Mouse (Mus musculus): ENCODE measurements at regions not wholly inside any gene's neighbourhood (a gene's known extent, or its start where the extent isn't known, plus 50 kb on each side); places are given as distances from the start of the nearest gene placed in this dataset.

DNA sequence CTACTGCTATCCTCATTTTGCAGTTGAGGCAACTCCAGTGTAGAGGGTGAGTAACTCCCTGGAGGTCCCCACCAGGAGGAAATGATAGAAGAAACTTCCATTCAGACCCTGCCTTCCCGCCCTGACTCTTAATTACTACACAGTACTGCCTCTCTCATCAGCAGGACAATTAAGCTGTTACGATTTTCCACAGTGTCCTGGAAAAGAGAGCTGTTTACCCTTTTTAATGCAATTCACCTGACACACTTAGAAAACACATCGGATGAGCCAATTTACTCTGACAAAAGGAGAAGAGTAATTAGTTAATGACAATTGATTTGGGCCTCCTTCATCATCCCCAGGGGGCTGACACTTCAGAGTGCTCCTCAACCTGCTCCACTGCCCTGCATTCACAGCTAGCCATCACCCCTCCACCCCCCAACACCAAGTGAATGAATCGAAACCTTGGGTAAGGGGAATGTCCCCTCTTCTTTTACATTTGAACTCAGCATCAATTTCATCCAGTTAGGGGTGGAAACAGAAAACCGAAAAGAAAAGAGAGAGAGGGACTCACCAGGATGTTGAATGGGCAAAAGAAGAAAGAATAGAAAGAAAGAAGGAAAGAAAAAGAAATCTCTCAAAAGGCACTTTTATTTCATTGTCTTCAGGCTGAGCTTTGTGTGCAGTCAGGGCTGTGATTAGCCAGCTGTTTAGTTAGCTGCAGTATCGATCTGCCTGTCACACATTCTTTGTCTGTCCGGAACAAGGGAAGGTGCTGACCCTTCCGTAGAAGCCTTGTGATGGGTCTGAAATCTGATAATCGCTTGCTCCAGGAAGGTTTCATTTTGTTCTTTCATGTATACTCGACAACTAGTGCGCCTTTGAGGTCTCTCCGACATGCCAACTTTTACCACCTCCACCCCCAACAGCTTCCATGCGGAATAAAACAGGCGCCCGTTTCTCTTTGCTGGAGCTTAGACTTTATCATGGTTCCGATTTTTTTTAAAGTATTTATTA, 482.6 kb upstream of the Tenm4 start:
- peak; percentile 85 for DNase-seq (ENCODE audit: low spot score)

DNA sequence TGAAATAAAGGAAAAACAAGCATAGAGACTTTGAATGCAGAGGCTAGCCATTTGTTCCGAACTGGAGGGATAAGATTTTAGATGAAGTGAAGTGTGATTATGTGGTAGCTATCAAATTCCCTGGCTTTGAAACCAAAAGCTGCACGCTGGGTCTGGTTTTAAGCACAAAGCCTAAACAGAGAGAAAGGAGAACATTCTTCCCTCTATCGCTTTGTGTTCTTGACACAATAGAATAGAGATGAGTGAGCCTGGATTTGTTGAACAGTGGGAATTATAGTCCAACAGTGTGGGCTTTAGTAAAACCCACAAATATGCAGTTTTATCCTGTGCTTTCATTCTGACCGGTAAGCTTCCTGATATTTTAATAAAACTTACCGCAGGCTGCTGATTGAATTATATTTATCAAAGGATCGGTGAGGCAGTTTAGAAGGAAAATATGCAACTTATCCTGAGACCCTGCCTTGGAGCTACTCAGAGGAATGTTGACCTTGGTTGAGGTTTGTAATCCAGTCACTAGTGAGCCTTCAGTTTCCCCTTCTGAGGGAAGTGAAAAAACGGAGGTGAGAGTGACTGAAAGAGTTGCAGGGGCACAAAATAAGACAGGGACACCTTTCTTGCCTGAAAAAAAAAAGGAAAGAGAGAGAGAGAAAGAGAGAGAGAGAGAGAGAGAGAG, 481.7 kb upstream of the Tenm4 start:
- DNase-seq (ENCODE audit: low spot score) = peak; percentile 24

DNA sequence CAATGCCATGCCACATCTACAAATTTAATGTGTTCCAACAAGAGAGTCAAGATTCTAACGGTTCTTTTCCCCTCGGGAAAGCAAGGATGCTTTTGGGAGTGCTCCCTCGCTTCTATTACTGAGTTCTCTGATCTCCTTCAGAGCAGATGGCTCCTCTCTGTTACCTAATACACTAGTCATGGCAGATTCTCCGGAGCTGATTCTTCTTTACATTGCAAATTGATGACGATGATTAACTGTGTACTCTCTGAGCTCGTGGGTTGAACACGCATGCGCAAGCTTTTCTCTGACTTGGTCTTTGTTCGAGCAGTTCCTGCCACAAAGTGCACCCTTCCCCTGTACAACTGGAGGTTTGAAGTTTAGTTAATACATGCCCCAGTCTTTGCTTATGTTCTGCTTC, 471.5 kb upstream of the Tenm4 start:
- DNase-seq (ENCODE audit: low spot score) = no peak

DNA sequence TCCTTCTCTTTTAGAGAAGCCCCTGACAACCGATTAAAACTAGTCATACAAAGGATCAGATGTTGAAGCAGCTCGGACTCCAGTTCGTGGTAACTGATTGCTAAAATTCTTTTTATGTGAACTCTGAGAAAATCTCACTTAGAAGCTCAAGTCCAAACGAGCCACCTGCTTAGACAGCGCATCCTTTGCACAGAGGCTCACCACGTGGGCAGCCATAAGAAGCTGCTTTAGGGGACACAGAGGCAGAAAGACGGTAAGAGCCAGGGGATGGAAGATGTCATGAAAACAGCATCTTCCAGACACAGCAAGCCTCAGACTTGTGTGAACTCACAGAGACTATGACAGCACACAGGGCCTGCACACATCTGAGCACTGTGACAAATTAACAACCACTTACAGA, 461.0 kb upstream of the Tenm4 start:
- no peak for DNase-seq (ENCODE audit: low spot score)

DNA sequence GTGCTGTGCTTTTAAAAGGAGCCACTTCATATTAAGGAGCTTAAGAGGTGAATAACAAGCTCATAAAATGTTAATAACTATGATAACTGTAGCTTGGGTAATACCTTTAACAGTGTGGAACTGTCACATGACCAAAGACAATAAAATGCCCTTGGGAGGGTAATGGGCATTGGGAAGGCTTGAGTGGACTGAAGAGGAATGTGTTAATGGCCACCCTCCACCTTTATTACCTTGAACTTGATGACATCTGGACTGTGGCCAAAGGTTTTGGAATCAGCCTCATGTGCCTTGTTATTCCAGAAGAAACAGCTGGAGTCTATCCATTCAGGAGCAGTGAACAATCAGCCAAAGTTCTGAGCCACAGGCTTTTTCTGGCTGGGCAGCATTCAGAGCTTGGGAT, 451.0 kb upstream of the Tenm4 start:
- no peak for DNase-seq (ENCODE audit: low spot score)

DNA sequence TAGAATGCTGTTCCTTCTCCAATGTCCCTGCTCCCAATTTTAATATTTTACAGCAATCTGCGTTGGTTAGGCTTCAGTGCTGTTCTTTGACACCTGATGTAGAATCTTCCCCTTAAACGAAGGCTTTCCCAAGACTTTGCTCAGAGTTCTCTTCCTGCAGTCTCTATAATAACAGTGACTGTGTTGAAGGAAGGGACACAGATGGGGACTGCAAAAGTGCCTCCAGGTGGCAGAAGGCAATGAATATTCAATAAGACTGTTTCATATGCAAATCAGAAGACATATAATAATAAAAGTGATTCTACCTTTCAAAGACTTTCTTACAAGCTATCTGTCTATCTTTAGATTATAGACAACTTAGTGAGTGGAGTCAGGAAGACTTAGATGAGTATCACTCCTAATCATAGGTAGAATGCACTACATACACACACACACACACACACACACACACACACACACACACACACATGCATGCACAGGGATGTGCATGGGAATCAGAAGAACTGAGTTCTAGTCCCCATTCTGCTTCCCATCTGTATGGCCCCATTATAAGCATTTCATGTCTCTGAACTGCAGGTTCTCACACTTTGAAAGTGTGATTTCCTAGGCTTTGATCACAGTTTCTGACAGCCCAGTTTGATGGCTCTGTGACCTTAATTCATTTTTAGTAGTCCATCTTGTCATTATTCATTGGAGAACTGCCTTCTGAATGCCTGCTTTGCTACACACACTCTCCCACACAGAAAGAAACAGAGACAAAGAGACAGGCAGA, 445.1 kb upstream of the Tenm4 start:
- no peak for DNase-seq (ENCODE audit: low spot score)

DNA sequence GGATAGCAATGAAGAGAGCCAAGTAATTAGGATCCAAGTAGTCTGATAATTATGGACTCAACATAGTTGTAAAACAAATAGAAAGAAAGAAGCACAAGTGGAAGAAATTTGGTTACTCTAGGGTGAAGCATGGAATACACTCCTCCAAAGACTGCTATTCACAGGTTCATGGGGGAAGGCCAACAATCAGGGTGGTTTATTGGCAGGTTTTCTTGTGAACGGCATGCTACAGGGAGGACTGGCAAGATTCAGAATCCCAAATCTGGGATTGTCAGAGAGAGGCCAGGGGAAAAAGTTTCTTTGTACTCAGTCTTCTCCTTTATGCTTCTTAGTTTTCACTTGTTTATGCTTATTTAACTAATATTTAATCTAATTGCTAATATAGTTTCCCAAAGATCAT, 437.2 kb upstream of the Tenm4 start:
- no peak for DNase-seq (ENCODE audit: low spot score)

DNA sequence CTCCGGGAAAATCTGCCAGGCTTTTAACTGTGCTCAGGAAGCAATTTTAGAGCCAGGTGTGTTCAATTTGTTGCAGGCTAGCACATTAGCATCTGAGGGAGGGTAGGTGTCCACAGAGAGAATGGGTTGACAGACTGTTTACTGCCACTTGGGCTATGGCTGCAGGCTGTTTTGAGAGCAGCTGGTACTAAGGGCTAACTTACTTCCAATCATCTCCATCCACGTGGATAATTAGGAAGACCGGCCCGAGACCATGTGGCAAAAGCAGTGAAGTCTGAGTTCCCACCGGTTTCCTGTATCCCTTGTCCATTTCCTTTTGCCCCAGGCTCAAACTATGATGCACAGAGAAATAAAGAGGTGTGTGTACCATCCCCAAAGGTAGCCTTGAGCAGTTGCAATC, 436.5 kb upstream of the Tenm4 start:
- DNase-seq (ENCODE audit: low spot score) = peak; percentile 31

DNA sequence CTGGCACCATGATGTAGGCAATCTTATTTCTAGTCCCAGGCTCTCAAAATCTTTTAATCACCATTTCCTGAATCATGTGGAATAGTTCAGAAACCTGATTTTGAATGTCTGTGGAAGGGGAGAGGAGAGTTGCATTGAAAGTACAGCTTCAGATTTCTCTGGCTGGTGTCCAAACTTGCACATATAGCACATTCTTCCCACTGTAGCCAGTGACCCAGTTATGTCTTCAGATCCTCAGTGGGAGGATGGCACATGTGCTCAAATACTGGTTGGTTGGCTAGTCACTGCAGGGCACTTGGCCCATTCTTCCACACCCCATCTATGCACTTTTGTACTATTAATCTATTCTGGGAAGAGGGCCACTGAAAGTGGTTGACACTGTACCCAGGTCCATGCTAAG, 434.3 kb upstream of the Tenm4 start:
- no peak for DNase-seq (ENCODE audit: low spot score)

DNA sequence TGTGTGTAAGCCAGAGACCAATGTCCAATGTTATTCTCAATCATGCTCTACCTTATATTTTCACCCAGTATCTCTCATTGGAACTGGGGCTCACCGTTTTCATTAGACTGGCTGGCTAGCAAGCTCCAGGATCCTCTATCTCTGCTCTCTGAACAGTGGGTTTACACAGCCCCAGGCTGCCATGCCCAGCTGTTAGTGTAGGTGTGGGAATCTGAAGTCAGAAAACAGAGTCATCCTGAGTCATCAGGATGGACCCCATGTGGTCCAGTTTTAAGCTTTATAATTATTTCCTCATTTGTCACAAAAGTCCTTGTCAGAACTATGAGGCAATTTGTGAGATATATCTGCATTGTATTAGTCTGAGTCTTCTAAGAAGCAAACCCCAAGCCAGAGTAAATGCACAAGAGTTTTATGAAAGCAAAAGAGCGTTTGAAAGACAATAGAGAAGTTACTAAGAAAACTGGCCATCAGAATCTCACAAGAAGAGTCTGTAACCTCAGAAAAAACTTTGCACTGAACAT, 432.3 kb upstream of the Tenm4 start:
- no peak for DNase-seq (ENCODE audit: low spot score)

DNA sequence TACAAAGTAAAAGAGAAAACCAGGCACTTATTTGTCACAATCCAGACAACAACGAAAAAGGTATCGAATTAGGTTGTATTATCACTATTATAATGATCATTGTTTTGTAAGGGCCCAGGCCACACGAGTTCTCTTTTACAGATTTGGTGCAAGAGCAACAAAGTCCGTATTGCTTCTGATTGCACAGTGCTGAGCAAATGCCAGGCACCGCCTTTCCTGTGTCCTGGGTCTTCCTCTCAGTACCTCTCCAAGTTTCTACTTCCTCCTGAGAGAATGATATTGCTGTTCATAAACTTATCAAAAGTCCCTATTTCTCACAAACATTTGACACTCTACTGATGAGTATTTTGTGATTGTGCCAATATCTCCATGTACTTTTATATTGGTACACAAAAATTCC, 431.3 kb upstream of the Tenm4 start:
- DNase-seq (ENCODE audit: low spot score) = no peak

DNA sequence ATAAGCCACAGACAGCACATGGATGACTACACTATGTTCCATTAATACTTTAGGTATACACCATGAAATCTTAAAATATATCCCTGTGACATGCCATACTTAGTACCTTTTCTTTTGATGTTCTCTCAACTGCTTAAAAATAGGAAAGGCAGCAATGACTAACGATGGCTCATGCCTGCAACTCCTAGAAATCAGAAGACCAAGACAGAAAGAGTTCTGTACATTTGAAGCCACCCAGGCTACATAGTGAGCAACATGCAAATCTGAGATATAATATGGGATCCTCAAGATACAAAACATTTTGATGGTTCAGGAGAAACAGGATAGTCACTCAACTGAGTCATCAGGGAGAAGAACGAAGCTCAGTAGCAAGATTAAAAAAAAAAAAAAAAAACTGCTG, 412.7 kb upstream of the Tenm4 start:
- no peak for DNase-seq (ENCODE audit: low spot score)

DNA sequence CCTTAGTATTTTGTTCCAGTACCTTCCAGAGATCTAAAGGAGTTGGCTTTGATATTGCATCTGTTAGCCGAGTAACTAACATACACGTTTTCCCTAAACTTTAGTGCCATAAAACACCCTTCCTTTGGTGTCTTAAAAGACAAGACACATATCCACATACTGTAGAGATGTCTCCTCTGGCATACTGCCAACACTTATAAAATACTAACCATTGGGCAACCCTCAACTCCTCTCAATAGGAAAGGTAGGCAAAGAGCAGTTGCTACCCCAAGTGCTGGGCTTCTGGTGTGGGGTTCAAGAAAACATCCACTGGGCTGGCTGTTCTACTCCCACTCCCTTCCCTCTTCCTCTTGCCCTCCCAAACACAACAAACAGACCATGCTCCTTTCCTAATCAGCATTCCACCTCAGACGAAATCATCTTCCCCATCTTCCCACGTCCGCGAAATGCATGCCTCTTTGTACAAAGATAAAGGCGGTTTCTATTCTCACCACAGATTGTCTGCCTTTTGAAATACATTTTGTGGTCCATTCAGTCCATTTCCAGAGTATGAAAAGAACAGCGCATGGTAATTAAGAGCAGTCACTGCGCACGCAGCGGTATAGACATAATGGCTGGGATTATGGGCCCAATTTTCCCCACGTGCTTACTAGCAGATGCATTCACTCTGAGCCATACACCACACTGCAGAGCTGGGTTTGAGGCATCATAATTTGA, 409.9 kb upstream of the Tenm4 start:
- no peak for DNase-seq (ENCODE audit: low spot score)

DNA sequence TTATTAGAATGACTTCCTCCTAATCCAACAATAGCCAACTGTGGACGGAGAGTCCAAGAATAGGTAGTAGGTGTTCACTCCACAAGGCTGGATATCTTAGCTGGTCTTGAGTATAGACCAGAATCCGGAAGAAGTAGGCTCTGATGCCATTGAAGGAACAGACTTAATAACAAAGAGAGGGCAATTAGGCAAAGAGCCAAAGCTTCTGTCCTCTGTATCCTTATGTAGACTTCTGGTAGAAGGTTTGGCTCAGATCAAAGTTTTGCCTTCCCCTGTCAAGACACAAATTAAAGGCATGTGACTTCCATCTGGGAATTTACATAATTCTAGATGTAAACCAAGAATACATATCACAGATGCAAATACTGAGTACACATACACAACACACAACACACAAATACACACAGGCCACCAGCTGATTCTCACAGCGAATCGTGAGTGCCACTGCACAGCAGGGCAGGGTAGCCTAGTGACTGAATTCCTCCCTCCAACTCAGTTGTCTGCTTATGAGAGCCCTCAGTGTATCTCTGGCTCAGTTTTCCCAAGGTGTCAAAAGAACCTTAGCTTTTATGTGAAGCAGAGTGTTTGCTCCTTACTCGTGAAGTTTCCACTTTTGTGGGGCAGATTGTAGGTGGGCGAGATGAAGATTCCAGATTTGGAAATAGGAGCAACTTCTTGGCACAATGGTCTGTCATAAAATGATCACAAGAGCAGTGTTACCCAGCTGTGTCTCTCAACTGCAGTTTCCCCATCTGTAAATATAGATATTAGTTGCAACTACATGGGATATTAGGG, 404.5 kb upstream of the Tenm4 start:
- no peak for DNase-seq (ENCODE audit: low spot score)

DNA sequence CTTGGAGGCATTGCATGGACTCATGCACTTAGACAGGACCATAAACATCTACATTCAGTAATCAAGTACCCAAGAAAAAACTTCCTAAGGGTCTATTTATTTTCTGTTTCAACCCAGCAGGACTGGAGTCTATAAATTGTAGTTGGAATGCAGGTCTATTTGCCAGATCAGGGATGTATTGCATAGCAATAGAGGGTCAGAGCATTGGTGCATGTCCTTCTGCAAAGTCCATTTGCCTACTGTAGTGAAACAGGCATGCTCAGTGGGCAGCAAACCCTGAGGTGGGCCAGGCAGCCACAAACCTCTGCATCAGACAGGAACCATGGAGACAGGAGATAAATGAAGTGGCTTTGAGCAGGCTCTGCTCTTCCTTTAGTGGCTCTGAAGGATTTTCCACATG, 386.5 kb upstream of the Tenm4 start:
- DNase-seq (ENCODE audit: low spot score) = no peak

DNA sequence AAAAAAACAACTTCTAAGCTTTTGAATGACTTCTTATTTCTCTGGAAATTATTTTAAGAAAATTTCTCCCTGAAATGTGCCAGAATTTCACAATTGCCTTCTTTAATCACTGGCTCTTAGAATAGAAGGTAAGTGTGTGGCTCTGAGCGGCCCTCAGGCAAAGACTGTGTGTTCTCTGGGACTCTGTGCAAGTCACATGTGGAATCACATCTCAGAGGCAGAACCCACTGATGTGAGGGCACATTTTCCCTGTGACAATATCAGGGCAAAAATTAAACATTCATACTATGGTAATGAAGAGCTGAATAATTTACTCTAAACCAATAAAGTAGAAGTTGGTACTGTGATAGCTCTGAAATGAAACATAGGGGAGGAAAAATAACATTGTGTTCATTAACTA, 383.5 kb upstream of the Tenm4 start:
- DNase-seq (ENCODE audit: low spot score) = no peak

DNA sequence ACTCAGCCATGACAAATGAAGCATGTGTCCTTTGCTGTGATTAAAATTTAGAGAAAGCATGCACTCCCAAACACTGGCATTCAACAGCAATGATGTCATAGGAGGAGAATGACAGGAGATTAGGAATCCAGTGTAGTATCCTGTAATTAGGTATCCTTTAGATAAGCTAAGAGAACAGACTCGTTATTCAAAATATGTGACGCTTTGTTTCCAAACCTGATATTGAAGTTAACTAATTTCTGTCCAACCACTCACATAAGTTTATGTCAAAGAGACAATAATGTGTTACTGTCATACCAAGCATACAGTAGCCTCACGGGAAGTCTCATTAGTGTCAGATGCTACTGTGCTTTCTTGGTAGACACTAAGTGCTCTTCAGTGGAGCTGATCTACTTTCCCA, 383.1 kb upstream of the Tenm4 start:
- no peak for DNase-seq (ENCODE audit: low spot score)

DNA sequence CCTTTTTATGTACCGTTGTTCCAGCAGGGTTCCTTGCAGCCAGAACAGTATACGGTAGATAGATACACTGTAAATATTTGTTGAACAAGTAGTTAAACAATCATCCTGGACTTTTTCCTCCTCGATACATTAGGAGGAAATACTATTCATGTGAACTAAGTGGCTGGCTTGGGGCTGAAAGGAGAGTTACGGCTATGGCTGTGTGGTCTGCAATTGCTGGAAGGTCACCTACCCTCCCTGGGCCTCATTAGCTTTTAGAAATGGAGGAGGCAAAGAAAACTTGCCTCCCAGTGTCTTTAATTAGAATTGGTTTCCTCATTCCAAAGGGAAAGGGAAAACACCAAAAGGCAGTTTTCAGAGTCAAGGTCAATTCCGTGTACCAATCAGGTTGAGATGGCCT, 381.6 kb upstream of the Tenm4 start:
- DNase-seq (ENCODE audit: low spot score) = no peak

DNA sequence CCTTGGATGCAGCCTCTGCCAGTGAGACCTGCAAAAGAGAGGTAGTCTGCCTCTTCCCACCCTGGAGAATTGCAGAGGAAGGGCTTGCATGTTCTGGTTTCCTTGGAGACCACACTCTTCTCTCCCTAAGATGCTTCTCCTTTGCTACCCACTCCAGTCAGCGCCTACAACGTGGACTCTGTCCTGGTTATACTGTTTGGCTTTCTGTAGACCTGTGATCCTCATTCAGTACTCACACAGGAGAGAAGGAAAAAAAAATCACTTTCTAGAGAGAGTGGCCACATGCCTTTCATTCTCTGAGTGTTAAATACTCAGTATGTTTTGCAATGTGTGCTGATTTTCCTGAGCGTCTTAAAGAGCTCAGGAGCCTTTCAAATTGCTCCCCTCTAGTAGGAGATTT, 372.0 kb upstream of the Tenm4 start:
- no peak for DNase-seq (ENCODE audit: low spot score)

DNA sequence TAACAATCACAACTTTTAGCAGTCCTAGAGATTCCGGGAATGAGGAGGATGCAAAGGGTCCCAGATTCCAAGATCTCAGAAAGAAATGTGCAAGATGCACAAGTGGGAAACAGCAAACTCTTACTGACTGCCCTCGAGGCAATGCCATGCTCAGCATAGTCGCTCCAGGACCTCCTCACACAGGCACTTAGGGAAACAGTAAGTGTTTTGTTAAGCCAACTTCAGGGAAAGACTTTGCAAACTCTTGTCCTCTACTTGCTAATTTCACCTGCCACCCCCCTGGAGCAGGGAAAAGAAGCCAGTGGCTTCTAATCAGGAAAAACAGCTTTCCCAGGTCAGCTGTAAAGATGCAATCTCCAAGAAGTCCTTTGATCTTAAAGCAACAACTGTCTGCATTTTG, 361.4 kb upstream of the Tenm4 start:
- peak; percentile 14 for DNase-seq (ENCODE audit: low spot score)

DNA sequence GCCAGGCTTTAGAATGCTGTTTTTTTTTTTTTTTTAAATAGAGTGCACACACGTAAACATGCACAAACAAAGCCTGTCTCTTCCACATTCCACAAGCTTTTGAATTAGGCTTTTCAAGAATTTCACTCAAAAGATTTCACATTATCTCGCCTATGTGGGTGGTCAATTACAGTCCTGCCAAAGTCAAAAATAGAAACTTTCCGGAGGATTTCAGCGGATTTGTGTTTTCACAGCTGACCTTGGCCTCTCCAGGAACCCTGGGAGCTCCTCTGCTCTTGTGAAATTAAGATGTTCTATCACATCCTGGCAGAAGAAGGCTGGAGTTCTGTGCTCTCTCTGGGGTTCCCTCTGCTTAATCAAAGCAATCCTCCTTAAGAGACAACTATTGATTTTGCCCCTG, 360.9 kb upstream of the Tenm4 start:
- peak; percentile 23 for DNase-seq (ENCODE audit: low spot score)
